Mouse (Mus musculus): Measurements from ENCODE around the gene Col27a1. TPM values are rescaled to one million over a fixed set of nuclear protein-coding genes. Genes with fewer than 3 reads are reported as not detected.

Gene Col27a1
- polyA plus RNA-seq, 1 experiment from 2014 or later = 2.6 TPM

- Histone ChIP-seq H3K4me2 (replicated peaks) (no peak overlapping the region), H3K27ac (no peak overlapping the region), H3K4me1 (replicated peaks; ENCODE audit: control insufficient read depth, insufficient read depth, low read length) (no peaks in the 10 kb centered on the region), H3K4me3 (replicated peaks; ENCODE audit: low read length) (no peak overlapping the region), H3K27me3 (ENCODE audit: control insufficient read depth, insufficient read depth, low read length) (no peaks in the 10 kb centered on the region), H3K9me3 (ENCODE audit: control insufficient read depth, low read length) (no peaks in the 10 kb centered on the region), H3K9ac (no peak overlapping the region), H3K36me3 (replicated peaks; ENCODE audit: control insufficient read depth, insufficient read depth) (peaks cover 44% of the 10 kb centered on the region)
- WGBS = 95% methylated on average over 4 of the region's 4 CpGs
- ATAC-seq (ENCODE audit: low FRiP score) (no peak), DNase-seq (ENCODE audit: low spot score) (no peak)
These were observed 169.0 kb downstream of the Col27a1 start for GRCm38 (mm10) chr4:63382676-63383369.

- no peak overlapping the region for H3K9ac ChIP-seq
- H3K36me3 ChIP-seq (replicated peaks; ENCODE audit: control insufficient read depth, insufficient read depth) = peaks cover 37% of the 10 kb centered on the region
- no peaks in the 10 kb centered on the region for H3K4me1 ChIP-seq (replicated peaks; ENCODE audit: control insufficient read depth, insufficient read depth, low read length)
- H3K9me3 ChIP-seq (ENCODE audit: control insufficient read depth, low read length) = no peaks in the 10 kb centered on the region
- DNase-seq (ENCODE audit: low spot score) (no peak), ATAC-seq (ENCODE audit: low FRiP score) (no peak)
- no peak overlapping the region for H3K27ac ChIP-seq
- H3K4me3 ChIP-seq (replicated peaks; ENCODE audit: low read length) = no peak overlapping the region
- WGBS = 76% methylated on average over 12 of the region's 12 CpGs
- no peak overlapping the region for H3K4me2 ChIP-seq (replicated peaks)
- H3K27me3 ChIP-seq (ENCODE audit: control insufficient read depth, insufficient read depth, low read length) = no peaks in the 10 kb centered on the region
These were observed 169.7 kb downstream of the Col27a1 start for GRCm38 (mm10) chr4:63383474-63383873.

GRCm38 (mm10) chr4:63384262-63384661 is 170.5 kb downstream of the Col27a1 start:
- WGBS = 92% methylated on average over 4 of the region's 4 CpGs
- no peak overlapping the region for H3K4me2 ChIP-seq (replicated peaks)
- no peaks in the 10 kb centered on the region for H3K9me3 ChIP-seq (ENCODE audit: control insufficient read depth, low read length)
- no peak overlapping the region for H3K4me3 ChIP-seq (replicated peaks; ENCODE audit: low read length)
- H3K4me1 ChIP-seq (replicated peaks; ENCODE audit: control insufficient read depth, insufficient read depth, low read length) = peaks cover 6% of the 10 kb centered on the region; the same call in 1 of the 2 replicates
- no peak overlapping the region for H3K27ac ChIP-seq
- DNase-seq (ENCODE audit: low spot score) = no peak
- no peak overlapping the region for H3K9ac ChIP-seq
- ATAC-seq (ENCODE audit: low FRiP score) = no peak
- H3K36me3 ChIP-seq (replicated peaks; ENCODE audit: control insufficient read depth, insufficient read depth) = peaks cover 30% of the 10 kb centered on the region
- H3K27me3 ChIP-seq (ENCODE audit: control insufficient read depth, insufficient read depth, low read length) = no peaks in the 10 kb centered on the region

MicroRNAs within 50 kb of the gene (microRNA counts, 519-probe panel; counts per million panel counts)
- microRNA mmu-miR-455 = not detected

Small RNAs within 50 kb of the gene (microRNA-seq; reads per million reads assigned to microRNA genes)
- 307 reads per million, percentile 65 among the genes with 10 or more reads in this experiment for gene Mir455

Other genes starting within 250 kb of the Col27a1 start
- gene Zfp618, start 248.4 kb upstream of the Col27a1 start, polyA plus RNA-seq (2014; fragmentation: Nextera tagmentation; extraction: Ambion mirVana) = 31.4 and 37.0 TPM in 2 replicates
- not detected in 2 replicates for gene Ambp, start 59.2 kb upstream of the Col27a1 start, polyA plus RNA-seq (2014; fragmentation: Nextera tagmentation; extraction: Ambion mirVana)
- 0.11 TPM in 1 of 2 replicates, not detected in the other for gene Kif12, start 41.9 kb upstream of the Col27a1 start, polyA plus RNA-seq (2014; fragmentation: Nextera tagmentation; extraction: Ambion mirVana)
- not detected in 2 replicates for gene Orm1, start 130.6 kb downstream of the Col27a1 start, polyA plus RNA-seq (2014; fragmentation: Nextera tagmentation; extraction: Ambion mirVana)
- not detected in 2 replicates for gene Orm3, start 142.2 kb downstream of the Col27a1 start, polyA plus RNA-seq (2014; fragmentation: Nextera tagmentation; extraction: Ambion mirVana)
- gene Orm2, start 148.4 kb downstream of the Col27a1 start, polyA plus RNA-seq (2014; fragmentation: Nextera tagmentation; extraction: Ambion mirVana) = not detected in 2 replicates
- 3.9 and 4.6 TPM in 2 replicates for gene Akna, start 189.3 kb downstream of the Col27a1 start, polyA plus RNA-seq (2014; fragmentation: Nextera tagmentation; extraction: Ambion mirVana)

Data from hindbrain, embryonic 14.5 days (tissue).